Mouse (Mus musculus) embryonic facial prominence, embryonic 14.5 days (tissue): ENCODE data around the gene Trmt1. TPM values are rescaled to one million over a fixed set of nuclear protein-coding genes. Genes with fewer than 3 reads are reported as not detected.

Source experiments
- ATAC-seq: fragments of 200-750 bp; cut with Nextera tagmentation; 2 replicates; pipeline ENCODE4 v1.8.0; 2017; ENCODE audit warnings: low read depth, moderate number of reproducible peaks, moderate TSS enrichment
- DNase-seq: peaks from one replicate; pipeline ENCODE4 v3.0.0-alpha.2; 2015; ENCODE audit warnings: low spot score
- H3K27ac ChIP-seq: fragments of 300-500 bp; sonication (generic); replicated peaks from 2 replicates; pipeline ENCODE4 v1.5.1; 2014; ENCODE audit warnings: low read depth, mild to moderate bottlenecking, low read length, moderate library complexity
- H3K27me3 ChIP-seq: fragments of 300-500 bp; sonication (generic); replicated peaks from 2 replicates; pipeline ENCODE4 v1.6.1; 2014; ENCODE audit warnings: low read length; ENCODE audit not compliant: control insufficient read depth, insufficient read depth
- H3K36me3 ChIP-seq: fragments of 300-500 bp; sonication (generic); 2 replicates; pipeline ENCODE4 v1.6.1; 2014; ENCODE audit warnings: low read length, mixed read lengths; ENCODE audit not compliant: control insufficient read depth, insufficient read depth
- H3K4me1 ChIP-seq: fragments of 300-500 bp; sonication (generic); 2 replicates; pipeline ENCODE4 v1.6.1; 2014; ENCODE audit warnings: antibody characterized with exemption, low read length; ENCODE audit not compliant: control insufficient read depth, insufficient read depth
- H3K4me2 ChIP-seq: fragments of 300-500 bp; sonication (generic); 2 replicates; pipeline ENCODE4 v1.6.1; 2014; ENCODE audit warnings: low read depth, mild to moderate bottlenecking, low read length, moderate library complexity, mixed read lengths
- H3K4me3 ChIP-seq: fragments of 300-500 bp; sonication (generic); 2 replicates; pipeline ENCODE4 v1.5.1; 2014; ENCODE audit warnings: low read depth, mild to moderate bottlenecking, low read length
- H3K9ac ChIP-seq: fragments of 300-500 bp; sonication (generic); 2 replicates; pipeline ENCODE4 v1.6.1; 2014; ENCODE audit warnings: low read depth, mild to moderate bottlenecking, low read length, moderate library complexity, mixed read lengths
- H3K9me3 ChIP-seq: fragments of 300-500 bp; sonication (generic); 2 replicates; pipeline ENCODE4 v1.6.1; 2016; ENCODE audit warnings: low read length; ENCODE audit not compliant: control insufficient read depth
- WGBS: fragments of 180-500 bp; shearing (Covaris S2); extraction: QIAGEN DNeasy Blood & Tissue Kit; methylation state at CpG from one replicate; pipeline ENCODE4 v1.1.7; 2014; 5-methylcytosine and 5-hydroxymethylcytosine counted together
- polyA plus RNA-seq: library from polyadenylated mRNA; unstranded; fragments of >200 nt; fragmentation: Nextera tagmentation; extraction: Ambion mirVana; gene quantifications from 2 replicates; pipeline ENCODE4 v1.2.1, GENCODE M21; 2014

Gene Trmt1
- polyA plus RNA-seq, 1 experiment from 2014 or later = 55.8 TPM

- Histone ChIP-seq H3K4me2 (0 out of 2 replicates have a peak overlapping the region, but pooled peaks have one; percentile 11), H3K9ac (peak overlapping the region; percentile 7; the same call in 1 of the 2 replicates), H3K9me3 (no peaks in the 10 kb centered on the region), H3K27me3 (no peaks in the 10 kb centered on the region), H3K36me3 (peaks cover 6% of the 10 kb centered on the region; the same call in 1 of the 2 replicates), H3K4me1 (peaks cover 53% of the 10 kb centered on the region), H3K4me3 (no peak overlapping the region), H3K27ac (peak overlapping the region; percentile 57)
- ATAC-seq (peak; percentile 22; the same call in 1 of the 2 replicates), DNase-seq (peak; percentile 28)
- 14% methylated on average over 5 of the region's 6 CpGs for WGBS
These were observed 46.9 kb downstream of the Trmt1 start for GRCm38 (mm10) chr8:84732996-84733395.

- Histone ChIP-seq H3K27ac (no peak overlapping the region), H3K36me3 (peaks cover 5% of the 10 kb centered on the region; the same call in 1 of the 2 replicates), H3K9ac (no peak overlapping the region), H3K4me2 (no peak overlapping the region), H3K4me3 (no peak overlapping the region), H3K9me3 (no peaks in the 10 kb centered on the region), H3K27me3 (no peaks in the 10 kb centered on the region), H3K4me1 (peaks cover 59% of the 10 kb centered on the region)
- ATAC-seq (no peak), DNase-seq (no peak)
- 85% methylated on average over 6 of the region's 6 CpGs for WGBS
These were observed 47.9 kb downstream of the Trmt1 start for GRCm38 (mm10) chr8:84733959-84734358.

- no peak overlapping the region for H3K9ac ChIP-seq
- H3K4me2 ChIP-seq = no peak overlapping the region
- 50% methylated on average over 1 of the region's 2 CpGs for WGBS
- peaks cover 5% of the 10 kb centered on the region; the same call in 1 of the 2 replicates for H3K36me3 ChIP-seq
- DNase-seq (no peak), ATAC-seq (no peak)
- H3K27ac ChIP-seq = no peak overlapping the region
- H3K9me3 ChIP-seq = no peaks in the 10 kb centered on the region
- H3K4me3 ChIP-seq = no peak overlapping the region
- H3K27me3 ChIP-seq = no peaks in the 10 kb centered on the region
- H3K4me1 ChIP-seq = peaks cover 66% of the 10 kb centered on the region
These were observed 48.6 kb downstream of the Trmt1 start for GRCm38 (mm10) chr8:84734680-84735079.

GRCm38 (mm10) chr8:84735597-84735996 is 49.5 kb downstream of the Trmt1 start:
- Histone ChIP-seq H3K36me3 (peaks cover 5% of the 10 kb centered on the region; the same call in 1 of the 2 replicates), H3K4me1 (peaks cover 71% of the 10 kb centered on the region), H3K4me3 (no peak overlapping the region), H3K4me2 (no peak overlapping the region), H3K27ac (no peak overlapping the region), H3K9ac (0 out of 2 replicates have a peak overlapping the region, but pooled peaks have one; percentile 27), H3K9me3 (no peaks in the 10 kb centered on the region), H3K27me3 (no peaks in the 10 kb centered on the region)
- 34% methylated on average over 2 of the region's 2 CpGs for WGBS
- no peak for ATAC-seq
- DNase-seq = no peak

GRCm38 (mm10) chr8:84736521-84736920 is 50.4 kb downstream of the Trmt1 start:
- 0 out of 2 replicates have a peak overlapping the region, but pooled peaks have one; percentile 27 for H3K9ac ChIP-seq
- peaks cover 71% of the 10 kb centered on the region for H3K4me1 ChIP-seq

GRCm38 (mm10) chr8:84737608-84738007 is 51.5 kb downstream of the Trmt1 start:
- Histone ChIP-seq H3K9me3 (no peaks in the 10 kb centered on the region), H3K4me3 (no peak overlapping the region), H3K27ac (peak overlapping the region; percentile 66), H3K9ac (peak overlapping the region; percentile 19; the same call in 1 of the 2 replicates), H3K4me2 (peak overlapping the region; percentile 39), H3K4me1 (peaks cover 71% of the 10 kb centered on the region), H3K27me3 (no peaks in the 10 kb centered on the region), H3K36me3 (peaks cover 1% of the 10 kb centered on the region; the same call in 1 of the 2 replicates)
- DNase-seq (peak; percentile 89), ATAC-seq (peak; percentile 17; the same call in 1 of the 2 replicates)
- 4% methylated on average over 16 of the region's 16 CpGs for WGBS

More at GRCm38 (mm10) chr8:84736521-84736920, 50.4 kb downstream of the Trmt1 start:
- Histone ChIP-seq H3K9me3 (no peaks in the 10 kb centered on the region), H3K27me3 (no peaks in the 10 kb centered on the region), H3K4me3 (no peak overlapping the region), H3K27ac (no peak overlapping the region), H3K36me3 (peaks cover 5% of the 10 kb centered on the region; the same call in 1 of the 2 replicates), H3K4me2 (no peak overlapping the region)
- DNase-seq (no peak), ATAC-seq (no peak)
- WGBS = 78% methylated on average over 4 of the region's 4 CpGs

GRCm38 (mm10) chr8:84738266-84738665 is 52.2 kb downstream of the Trmt1 start:
- Histone ChIP-seq H3K9me3 (no peaks in the 10 kb centered on the region), H3K9ac (peak overlapping the region; percentile 19; the same call in 1 of the 2 replicates), H3K27me3 (no peaks in the 10 kb centered on the region), H3K4me3 (no peak overlapping the region), H3K4me1 (peaks cover 71% of the 10 kb centered on the region), H3K27ac (peak overlapping the region; percentile 66), H3K4me2 (peak overlapping the region; percentile 39), H3K36me3 (no peaks in the 10 kb centered on the region)
- 20% methylated on average over 10 of the region's 10 CpGs for WGBS
- DNase-seq = no peak
- no peak for ATAC-seq

- no peak for ATAC-seq
- H3K27me3 ChIP-seq = no peaks in the 10 kb centered on the region
- H3K4me1 ChIP-seq = peaks cover 73% of the 10 kb centered on the region
- no peak overlapping the region for H3K4me3 ChIP-seq
- peak overlapping the region; percentile 66 for H3K27ac ChIP-seq
- 41% methylated on average over 9 of the region's 10 CpGs for WGBS
- H3K9me3 ChIP-seq = no peaks in the 10 kb centered on the region
- H3K36me3 ChIP-seq = no peaks in the 10 kb centered on the region
- H3K4me2 ChIP-seq = peak overlapping the region; percentile 11; the same call in 1 of the 2 replicates
- peak overlapping the region; percentile 35 for H3K9ac ChIP-seq
- no peak for DNase-seq
These were observed 52.8 kb downstream of the Trmt1 start for GRCm38 (mm10) chr8:84738715-84739400.
